Mouse (Mus musculus) neural tube, embryonic 14.5 days (tissue): ENCODE measurements at regions not wholly inside any gene's neighbourhood (a gene's known extent, or its start where the extent isn't known, plus 50 kb on each side); places are given as distances from the start of the nearest gene placed in this dataset.
A peak's percentile ranks its signal among the peaks of the same experiment; 100 is the strongest.

ENCODE experiments used
- ATAC-seq: fragments of 200-750 bp; cut with Nextera tagmentation; 2 replicates; pipeline ENCODE4 v1.8.0; 2017; ENCODE audit warnings: low read depth, mild to moderate bottlenecking, moderate TSS enrichment, moderate library complexity
- H3K27ac ChIP-seq: fragments of 300-500 bp; sonication (generic); 2 replicates; pipeline ENCODE4 v1.5.1; 2014; ENCODE audit warnings: low read depth, mild to moderate bottlenecking, control low read depth, low read length, moderate library complexity, mixed read lengths
- H3K27me3 ChIP-seq: fragments of 300-500 bp; sonication (generic); 2 replicates; pipeline ENCODE4 v1.6.1; 2014; ENCODE audit warnings: low read length; ENCODE audit not compliant: control insufficient read depth, insufficient read depth
- H3K36me3 ChIP-seq: fragments of 300-500 bp; sonication (generic); 2 replicates; pipeline ENCODE4 v1.6.1; 2014; ENCODE audit warnings: low read length, mixed read lengths; ENCODE audit not compliant: control insufficient read depth, insufficient read depth
- H3K4me1 ChIP-seq: fragments of 300-500 bp; sonication (generic); 2 replicates; pipeline ENCODE4 v1.6.1; 2014; ENCODE audit warnings: low read length; ENCODE audit not compliant: control insufficient read depth, insufficient read depth
- H3K4me2 ChIP-seq: fragments of 300-500 bp; sonication (generic); 2 replicates; pipeline ENCODE4 v1.6.1; 2014; ENCODE audit warnings: mild to moderate bottlenecking, low read depth, low read length, control low read depth
- H3K4me3 ChIP-seq: fragments of 300-500 bp; sonication (generic); 2 replicates; pipeline ENCODE4 v1.5.1; 2014; ENCODE audit warnings: low read depth, low read length, control low read depth, mixed read lengths
- H3K9ac ChIP-seq: fragments of 300-500 bp; sonication (generic); replicated peaks from 2 replicates; pipeline ENCODE4 v1.6.1; 2014; ENCODE audit warnings: low read depth, mild to moderate bottlenecking, control low read depth, low read length, mixed read lengths
- H3K9me3 ChIP-seq: fragments of 300-500 bp; sonication (generic); 2 replicates; pipeline ENCODE4 v1.6.1; 2016; ENCODE audit warnings: low read length; ENCODE audit not compliant: control insufficient read depth
- WGBS: fragments of 180-500 bp; shearing (Covaris S2); extraction: QIAGEN DNeasy Blood & Tissue Kit; methylation state at CpG from one replicate; pipeline ENCODE4 v1.1.7; 2014; 5-methylcytosine and 5-hydroxymethylcytosine counted together

GRCm38 (mm10) chr8:64491561-64491960 is 201.3 kb downstream of the Cpe start:
- Histone ChIP-seq H3K27me3 (no peaks in the 10 kb centered on the region), H3K4me3 (no peak overlapping the region), H3K4me2 (no peak overlapping the region), H3K9me3 (no peaks in the 10 kb centered on the region), H3K36me3 (no peaks in the 10 kb centered on the region), H3K9ac (no peak overlapping the region), H3K27ac (no peak overlapping the region), H3K4me1 (peaks cover 4% of the 10 kb centered on the region; the same call in 1 of the 2 replicates)
- WGBS, result 89% methylated on average over 2 of the region's 2 CpGs
- ATAC-seq, result no peak

GRCm38 (mm10) chr8:64488057-64488456 is 204.8 kb downstream of the Cpe start:
- 79% methylated on average over 3 of the region's 3 CpGs for WGBS
- no peak for ATAC-seq
- Histone ChIP-seq H3K36me3 (no peaks in the 10 kb centered on the region), H3K9ac (no peak overlapping the region), H3K27me3 (no peaks in the 10 kb centered on the region), H3K4me2 (no peak overlapping the region), H3K27ac (no peak overlapping the region), H3K4me3 (no peak overlapping the region), H3K4me1 (no peaks in the 10 kb centered on the region), H3K9me3 (no peaks in the 10 kb centered on the region)

GRCm38 (mm10) chr8:64473276-64473675 is 219.6 kb downstream of the Cpe start:
- ATAC-seq, result no peak
- no peak overlapping the region for H3K27ac ChIP-seq
- no peaks in the 10 kb centered on the region for H3K9me3 ChIP-seq
- no peak overlapping the region for H3K9ac ChIP-seq
- H3K4me3 ChIP-seq, result no peak overlapping the region
- H3K4me1 ChIP-seq, result no peaks in the 10 kb centered on the region
- H3K36me3 ChIP-seq, result no peaks in the 10 kb centered on the region
- no peaks in the 10 kb centered on the region for H3K27me3 ChIP-seq
- H3K4me2 ChIP-seq, result no peak overlapping the region

DNA sequence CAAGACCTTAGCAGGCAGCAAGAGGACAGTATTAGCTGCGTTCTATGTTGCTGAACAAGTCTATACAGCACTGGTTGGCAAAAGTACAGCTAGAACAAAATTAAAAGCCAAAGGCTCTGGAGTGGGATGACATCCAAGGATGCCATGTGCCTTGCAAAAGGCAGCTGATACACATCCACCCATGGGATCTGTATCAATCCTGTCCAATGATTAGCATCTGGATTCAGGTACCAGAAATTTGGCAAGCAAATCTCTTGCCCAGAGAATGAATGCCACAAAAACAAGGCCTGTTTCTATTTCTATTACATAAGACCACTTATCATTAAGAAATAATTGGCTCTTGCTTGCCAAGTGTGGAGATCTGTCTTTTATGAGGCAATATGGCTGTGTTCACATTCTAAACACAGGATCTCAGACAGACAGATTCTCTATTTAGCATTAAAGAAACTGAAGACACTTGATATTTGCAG is 220.0 kb downstream of the Cpe start:
- no peak overlapping the region for H3K27ac ChIP-seq
- WGBS, result 78% methylated on average over 1 of the region's 1 CpGs

GRCm38 (mm10) chr8:64461136-64461535 is 231.7 kb downstream of the Cpe start:
- no peak for ATAC-seq
- WGBS, result 82% methylated on average over 4 of the region's 4 CpGs

More for the DNA sequence above, 220.0 kb downstream of the Cpe start:
- no peak overlapping the region for H3K4me3 ChIP-seq
- H3K27me3 ChIP-seq, result no peaks in the 10 kb centered on the region
- no peak overlapping the region for H3K9ac ChIP-seq
- H3K36me3 ChIP-seq, result no peaks in the 10 kb centered on the region
- no peaks in the 10 kb centered on the region for H3K4me1 ChIP-seq
- H3K4me2 ChIP-seq, result no peak overlapping the region
- H3K9me3 ChIP-seq, result no peaks in the 10 kb centered on the region
- peak; percentile 51 for ATAC-seq

DNA sequence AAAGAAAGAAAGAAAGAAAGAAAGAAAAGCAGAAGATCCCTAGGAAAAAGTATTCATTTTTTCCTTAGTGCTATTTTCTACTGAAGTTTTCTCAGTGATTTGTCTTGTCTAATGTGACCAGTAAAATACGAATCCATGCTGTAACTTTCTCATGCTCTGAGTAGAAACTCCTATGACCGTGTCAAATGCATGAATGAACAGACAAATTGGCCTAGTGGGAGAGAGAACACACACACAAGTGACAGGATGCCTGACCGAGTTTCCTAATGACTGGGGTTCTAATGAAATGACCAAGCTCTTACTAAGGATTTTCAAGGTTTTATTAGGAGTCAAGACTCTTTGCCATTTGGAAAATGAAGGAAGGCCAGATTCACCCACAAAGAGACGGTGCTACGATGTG is 235.9 kb downstream of the Cpe start:
- H3K9me3 ChIP-seq, result no peaks in the 10 kb centered on the region
- H3K27me3 ChIP-seq, result no peaks in the 10 kb centered on the region
- no peaks in the 10 kb centered on the region for H3K36me3 ChIP-seq
- no peak overlapping the region for H3K4me3 ChIP-seq
- 63% methylated on average over 5 of the region's 5 CpGs for WGBS
- H3K4me2 ChIP-seq, result no peak overlapping the region
- ATAC-seq, result no peak
- H3K27ac ChIP-seq, result no peak overlapping the region
- no peak overlapping the region for H3K9ac ChIP-seq
- no peaks in the 10 kb centered on the region for H3K4me1 ChIP-seq

More at GRCm38 (mm10) chr8:64461136-64461535, 231.7 kb downstream of the Cpe start:
- Histone ChIP-seq H3K4me1 (no peaks in the 10 kb centered on the region), H3K36me3 (no peaks in the 10 kb centered on the region), H3K4me3 (no peak overlapping the region), H3K9me3 (no peaks in the 10 kb centered on the region), H3K27ac (no peak overlapping the region), H3K9ac (no peak overlapping the region), H3K27me3 (no peaks in the 10 kb centered on the region), H3K4me2 (no peak overlapping the region)

GRCm38 (mm10) chr8:64454736-64455135 is 238.1 kb downstream of the Cpe start:
- Histone ChIP-seq H3K27ac (no peak overlapping the region), H3K4me2 (no peak overlapping the region), H3K9ac (no peak overlapping the region), H3K9me3 (no peaks in the 10 kb centered on the region), H3K36me3 (no peaks in the 10 kb centered on the region), H3K27me3 (no peaks in the 10 kb centered on the region), H3K4me3 (no peak overlapping the region), H3K4me1 (no peaks in the 10 kb centered on the region)
- WGBS, result 82% methylated on average over 4 of the region's 4 CpGs
- ATAC-seq, result no peak

GRCm38 (mm10) chr8:64445366-64445765 is 239.3 kb upstream of the Tll1 start:
- Histone ChIP-seq H3K9me3 (no peaks in the 10 kb centered on the region), H3K4me3 (no peak overlapping the region), H3K36me3 (no peaks in the 10 kb centered on the region), H3K27ac (no peak overlapping the region), H3K9ac (no peak overlapping the region), H3K4me1 (no peaks in the 10 kb centered on the region), H3K4me2 (no peak overlapping the region), H3K27me3 (no peaks in the 10 kb centered on the region)
- ATAC-seq, result no peak
- 89% methylated on average over 3 of the region's 3 CpGs for WGBS

DNA sequence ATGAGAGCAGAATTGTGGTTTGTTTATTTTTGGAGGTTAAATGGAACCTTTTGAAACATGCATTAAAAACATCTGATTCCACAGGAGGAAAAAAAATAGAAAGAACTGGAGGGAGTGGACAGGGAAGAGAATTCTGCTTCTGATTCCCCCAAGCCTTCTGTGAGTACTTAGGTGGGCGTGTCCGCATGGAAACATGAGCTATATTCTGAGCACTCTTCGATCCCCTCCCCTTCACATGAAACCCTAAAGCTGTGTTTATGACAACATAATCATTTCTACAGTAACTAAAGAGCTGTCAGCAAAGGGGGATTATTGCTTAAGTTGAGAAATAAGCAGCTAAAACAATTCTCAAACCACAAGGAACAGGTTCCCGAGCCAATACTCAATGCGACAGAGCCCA is 238.4 kb upstream of the Tll1 start:
- Histone ChIP-seq H3K4me2 (no peak overlapping the region), H3K9me3 (no peaks in the 10 kb centered on the region), H3K36me3 (no peaks in the 10 kb centered on the region), H3K27ac (no peak overlapping the region), H3K4me1 (no peaks in the 10 kb centered on the region), H3K4me3 (no peak overlapping the region), H3K9ac (no peak overlapping the region), H3K27me3 (no peaks in the 10 kb centered on the region)
- ATAC-seq, result no peak
- WGBS, result 94% methylated on average over 5 of the region's 5 CpGs

DNA sequence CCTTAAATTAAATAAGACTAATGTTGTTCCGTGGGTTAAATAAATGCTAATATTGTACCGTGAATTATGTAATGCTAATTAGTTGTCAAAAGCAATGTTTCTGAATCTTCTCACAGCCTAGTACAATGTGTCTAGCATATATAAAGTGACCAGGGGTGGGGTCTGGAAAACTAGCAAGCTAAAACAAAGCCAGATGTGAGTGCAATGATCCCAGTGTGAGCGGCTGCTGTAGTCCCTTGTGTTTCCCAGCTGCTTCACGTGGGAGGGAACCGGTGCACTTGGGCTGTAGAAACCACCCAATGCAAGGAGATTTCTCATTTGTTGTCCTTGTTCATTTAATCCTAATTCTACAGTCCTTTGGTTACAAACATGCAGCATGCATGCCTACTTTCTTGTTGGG is 232.4 kb upstream of the Tll1 start:
- H3K27ac ChIP-seq, result no peak overlapping the region
- ATAC-seq, result no peak
- no peak overlapping the region for H3K9ac ChIP-seq
- 77% methylated on average over 5 of the region's 5 CpGs for WGBS
- H3K4me2 ChIP-seq, result no peak overlapping the region
- no peaks in the 10 kb centered on the region for H3K27me3 ChIP-seq
- no peaks in the 10 kb centered on the region for H3K9me3 ChIP-seq
- no peaks in the 10 kb centered on the region for H3K4me1 ChIP-seq
- no peak overlapping the region for H3K4me3 ChIP-seq
- H3K36me3 ChIP-seq, result no peaks in the 10 kb centered on the region
